15 mouse cellular contexts compared by ENCODE assay signal in the genomic region with DNA sequence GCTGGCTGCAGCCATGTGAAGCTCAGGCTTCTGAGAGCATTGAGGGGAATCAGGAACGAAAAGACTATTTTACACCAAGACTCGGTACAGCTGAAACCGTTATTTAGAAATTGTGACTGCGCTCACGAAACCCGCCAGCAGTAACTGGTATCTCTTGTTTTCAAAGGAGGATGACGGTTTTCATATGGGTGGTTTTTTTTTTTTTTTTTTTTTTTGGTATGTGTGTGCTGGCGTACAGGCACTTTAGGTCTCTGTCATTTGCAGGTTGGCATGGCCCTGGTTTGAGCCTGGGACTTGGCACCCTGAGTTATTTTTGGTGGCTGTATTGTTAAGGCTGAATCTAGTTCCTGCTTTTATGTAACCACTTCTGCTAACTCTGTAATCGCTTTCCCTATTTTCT. TPM values are rescaled to one million over a fixed set of nuclear protein-coding genes. Genes with fewer than 3 reads are reported as not detected.
A peak's percentile ranks its signal among the peaks of the same experiment; 100 is the strongest.
DNase-seq lines count a peak whose midpoint lies in the region; ATAC-seq and TF ChIP-seq lines count a peak whose summit lies in the region.
"Had no signal": no experiment of that assay in that cellular context is flagged by ENCODE, and none has a peak within 500 bp of the region (broad histone marks: within the 10 kb centered on the region; RNA-seq: fewer than 3 reads in every experiment).

No protein-coding gene starts in this region.

- no peak overlapping the region for H3K4me2 ChIP-seq in forebrain, postnatal 0 days (ENCODE audit: low read depth)
- H3K4me2 ChIP-seq: hindbrain, embryonic 15.5 days; neural tube, embryonic 12.5 days had no signal

- no peaks in the 10 kb centered on the region for H3K27me3 ChIP-seq in forebrain, postnatal 0 days (ENCODE audit: insufficient read depth, low read length)
- H3K27me3 ChIP-seq: hindbrain, embryonic 15.5 days; neural tube, embryonic 12.5 days had no signal

- TF ChIP-seq CTCF in left cerebral cortex, adult 2 months (IDR thresholded peaks at IDR 0.05), result no peak
- TF ChIP-seq CTCF in bone marrow, adult 2 months (IDR thresholded peaks at IDR 0.05; ENCODE audit: control insufficient read depth, insufficient read depth, low read length), result no peak
- no peak for TF ChIP-seq CTCF in forebrain, postnatal 0 days (IDR thresholded peaks at IDR 0.05; ENCODE audit: low read depth)

- H3K9me3 ChIP-seq in forebrain, postnatal 0 days (ENCODE audit: low read length), result no peaks in the 10 kb centered on the region
- H3K9me3 ChIP-seq: hindbrain, embryonic 15.5 days; megakaryocyte, embryonic 14.5 days; neural tube, embryonic 12.5 days had no signal

- ATAC-seq in CD4-positive, CD25-positive, alpha-beta regulatory T cell, adult 4 months, result peak; percentile 5
- no peak for ATAC-seq in forebrain, postnatal 0 days

- H3K36me3 ChIP-seq in forebrain, postnatal 0 days (ENCODE audit: insufficient read depth), result peaks cover 58% of the 10 kb centered on the region

- H3K9ac ChIP-seq in forebrain, postnatal 0 days, result no peak overlapping the region
- H3K9ac ChIP-seq: hindbrain, embryonic 15.5 days; neural tube, embryonic 12.5 days had no signal

- no peak for DNase-seq in left cerebral cortex, adult 2 months (ENCODE audit: extremely low spot score in 1 of 2, low spot score in 2 of 2)
- no peak for DNase-seq in left cerebral cortex, postnatal 36 days (ENCODE audit: low spot score in 2 of 2)
- peak; percentile 22 to 30 for DNase-seq in natural killer cell, adult 2 months (ENCODE audit: low spot score in 2 of 2)
- no peak for DNase-seq in cerebellum, postnatal 36 days
- no peak for DNase-seq in forebrain, postnatal 0 days
- DNase-seq: adrenal gland, adult 8-10 months; cerebellum, adult 11-12 months; gastrocnemius, postnatal 25 days; kidney, postnatal 10 days; right cerebral cortex, adult 18-20 months had no signal

- TF ChIP-seq POLR2A in bone marrow, adult 2 months (IDR thresholded peaks at IDR 0.05; ENCODE audit: borderline replicate concordance, control insufficient read depth, low read depth, low read length), result no peak

- H3K27ac ChIP-seq in left cerebral cortex, adult 2 months, result peak overlapping the region; percentile 53
- H3K27ac ChIP-seq in bone marrow, adult 2 months (ENCODE audit: control insufficient read depth, insufficient read depth, low read depth, low read length, poor library complexity), result peak overlapping the region; percentile 79
- no peak overlapping the region for H3K27ac ChIP-seq in forebrain, postnatal 0 days (ENCODE audit: low read depth, low read length)
- H3K27ac ChIP-seq: hindbrain, embryonic 15.5 days; neural tube, embryonic 12.5 days had no signal

- intact Hi-C loops in left cerebral cortex, adult 2 months (cut with DNase I), result no loop called here
- intact Hi-C loops in left cerebral cortex, postnatal 36 days (cut with DNase I), result loop anchor here (5.0 kb wide), 1 partner anchor 33 kb away; a partner anchor contains a TSS

- H3K4me3 ChIP-seq in left cerebral cortex, adult 2 months, result no peak overlapping the region
- no peak overlapping the region for H3K4me3 ChIP-seq in bone marrow, adult 2 months (replicated peaks; ENCODE audit: control insufficient read depth, low read depth, low read length)
- H3K4me3 ChIP-seq in forebrain, postnatal 0 days (ENCODE audit: low read depth, low read length), result no peak overlapping the region
- H3K4me3 ChIP-seq: hindbrain, embryonic 15.5 days; megakaryocyte, embryonic 14.5 days; neural tube, embryonic 12.5 days had no signal

- 8% methylated on average over 9 of the region's 9 CpGs for WGBS in bone marrow, adult 2 months
- 80% methylated on average over 9 of the region's 9 CpGs for WGBS in forebrain, postnatal 0 days

- peaks cover 26% of the 10 kb centered on the region for H3K4me1 ChIP-seq in bone marrow, adult 2 months (ENCODE audit: control insufficient read depth, insufficient read depth, low read length)
- H3K4me1 ChIP-seq in forebrain, postnatal 0 days (ENCODE audit: insufficient read depth), result no peaks in the 10 kb centered on the region
- H3K4me1 ChIP-seq: hindbrain, embryonic 15.5 days; neural tube, embryonic 12.5 days had no signal

RNA-seq across cellular contexts. Expression of a gene that starts 31.0 kb away (rescaled TPM):
- 10 to 100 TPM; 17.1 to 32.3 TPM for total RNA-seq in left cerebral cortex, adult 2 months (2021)
- total RNA-seq in left cerebral cortex, postnatal 36 days (2021), result 10 to 100 TPM; 13.5 to 22.2 TPM
- polyA plus RNA-seq in CD4-positive, CD25-positive, alpha-beta regulatory T cell, adult 4 months (2017; shearing (Covaris generic)), result 10 to 100 TPM; 17.1 to 31.0 TPM
- 123 and 179 TPM in 2 replicates for polyA plus RNA-seq in bone marrow, adult 2 months (2011; ENCODE audit: insufficient read depth, insufficient read length, low replicate concordance, missing spikeins)
- total RNA-seq in forebrain, postnatal 0 days (2014; rRNA removed), result 3.8 and 4.0 TPM in 2 replicates
- polyA plus RNA-seq in forebrain, postnatal 0 days (2015; fragmentation: Nextera tagmentation; extraction: Ambion mirVana), result 9.5 and 10.1 TPM in 2 replicates

RNA-seq across cellular contexts. Expression of a gene that starts 44.8 kb away (rescaled TPM):
- total RNA-seq in left cerebral cortex, adult 2 months (2021), result 1 to 10 TPM; 3.9 to 6.2 TPM
- 1 to 10 TPM; 5.2 to 6.4 TPM for total RNA-seq in left cerebral cortex, postnatal 36 days (2021)
- polyA plus RNA-seq in CD4-positive, CD25-positive, alpha-beta regulatory T cell, adult 4 months (2017; shearing (Covaris generic)), result 10 to 100 TPM in 1 of 2 experiments, 1 to 10 TPM in 1; 7.1 to 12.4 TPM
- polyA plus RNA-seq in bone marrow, adult 2 months (2011; ENCODE audit: insufficient read depth, insufficient read length, low replicate concordance, missing spikeins), result 514 and 1,002 TPM in 2 replicates
- 4.5 and 4.7 TPM in 2 replicates for total RNA-seq in forebrain, postnatal 0 days (2014; rRNA removed)
- polyA plus RNA-seq in forebrain, postnatal 0 days (2015; fragmentation: Nextera tagmentation; extraction: Ambion mirVana), result 14.9 and 15.4 TPM in 2 replicates

Comparison
In these comparisons a context has a peak if more than half of its experiments do, and no peak if none do; other contexts are left out.
1. DNase-seq: peak in natural killer cell, adult 2 months (2 of 2); none in left cerebral cortex, adult 2 months (0 of 2), left cerebral cortex, postnatal 36 days (0 of 2), cerebellum, postnatal 36 days (0 of 2) and forebrain, postnatal 0 days (single experiment).